Mouse (Mus musculus) liver, postnatal 0 days (tissue): ENCODE data around the gene Rtp3.

Experiments
- CTCF ChIP-seq: sonication (generic); IDR thresholded peaks from 2 replicates; pipeline ENCODE4 v1.5.1; 2016; ENCODE audit warnings: antibody characterized with exemption, low read depth
- EP300 ChIP-seq: IDR thresholded peaks from 2 replicates; pipeline ENCODE4 v1.6.1; 2016; ENCODE audit warnings: antibody characterized with exemption, low read depth, mild to moderate bottlenecking

DNA sequence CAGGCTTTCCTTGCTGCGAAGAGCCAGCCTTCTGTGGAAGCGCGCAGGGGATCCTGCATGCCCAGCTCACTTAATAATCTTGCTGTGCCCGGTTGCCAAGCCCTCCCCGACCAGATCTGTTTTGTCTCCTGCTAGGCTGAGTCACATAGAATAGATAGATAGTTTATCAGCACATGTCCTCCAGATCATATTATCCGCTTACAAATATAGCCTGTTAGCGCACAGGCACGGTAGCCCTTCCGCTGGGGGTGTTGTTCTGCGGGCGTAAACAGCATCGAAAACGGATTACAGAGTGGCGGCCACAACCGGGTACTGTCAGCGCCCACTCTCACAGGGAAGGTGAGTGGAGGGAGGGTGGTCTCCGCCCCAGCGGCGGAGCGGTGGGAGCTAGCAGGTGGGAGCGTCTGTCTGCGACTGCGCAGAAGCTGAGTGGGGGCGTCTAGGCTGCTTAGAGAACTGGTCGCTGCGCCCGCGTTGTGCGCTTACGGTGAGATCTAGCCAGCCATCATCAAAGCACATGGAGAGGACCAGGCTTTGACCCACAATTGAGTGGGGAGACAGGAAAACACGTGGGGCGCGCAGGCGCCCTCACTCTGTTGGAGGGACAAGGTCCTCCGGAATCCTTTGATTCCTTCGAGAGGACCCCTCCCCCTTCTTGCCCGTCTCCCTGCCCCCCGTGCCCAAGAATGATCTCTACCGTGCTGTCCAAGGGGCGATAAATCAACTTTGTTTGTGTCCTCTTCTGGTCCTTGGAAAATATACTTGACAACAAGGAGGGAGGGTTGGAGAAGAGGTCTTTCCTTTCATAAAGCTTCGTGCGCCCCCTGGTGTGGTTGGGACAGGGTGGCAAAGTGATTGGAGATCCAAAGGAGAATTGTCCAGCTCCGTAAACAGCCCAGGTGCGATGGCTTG lies 36.6 kb downstream of the Rtp3 start:
- TF ChIP-seq CTCF (peak; percentile 67), EP300 (no peak)
